Mouse (Mus musculus) limb, embryonic 13.5 days (tissue): ENCODE measurements around the gene Foxd3. TPM values are rescaled to one million over a fixed set of nuclear protein-coding genes. Genes with fewer than 3 reads are reported as not detected.

Experiments used
- ATAC-seq: fragments of 200-750 bp; cut with Nextera tagmentation; 2 replicates; pipeline ENCODE4 v1.8.0; 2017; ENCODE audit warnings: low read depth, moderate number of reproducible peaks, moderate TSS enrichment; ENCODE audit not compliant: low FRiP score
- H3K27ac ChIP-seq: fragments of 300-500 bp; sonication (generic); 2 replicates; pipeline ENCODE4 v1.5.1; 2015; ENCODE audit warnings: inconsistent platforms, mild to moderate bottlenecking, moderate library complexity
- H3K27me3 ChIP-seq: fragments of 300-500 bp; sonication (generic); 2 replicates; pipeline ENCODE4 v1.6.1; 2015; ENCODE audit warnings: mild to moderate bottlenecking, inconsistent platforms
- H3K36me3 ChIP-seq: fragments of 300-500 bp; sonication (generic); 2 replicates; pipeline ENCODE4 v1.6.1; 2015; ENCODE audit warnings: inconsistent platforms, mild to moderate bottlenecking, moderate library complexity
- H3K4me1 ChIP-seq: fragments of 300-500 bp; sonication (generic); 2 replicates; pipeline ENCODE4 v1.6.1; 2015; ENCODE audit warnings: inconsistent platforms
- H3K4me2 ChIP-seq: fragments of 300-500 bp; sonication (generic); replicated peaks from 2 replicates; pipeline ENCODE4 v1.6.1; 2015; ENCODE audit warnings: inconsistent platforms, mild to moderate bottlenecking, moderate library complexity
- H3K4me3 ChIP-seq: fragments of 300-500 bp; sonication (generic); 2 replicates; pipeline ENCODE4 v1.5.1; 2015; ENCODE audit warnings: moderate library complexity, mild to moderate bottlenecking, inconsistent platforms
- H3K9ac ChIP-seq: fragments of 300-500 bp; sonication (generic); 2 replicates; pipeline ENCODE4 v1.6.1; 2015; ENCODE audit warnings: mild to moderate bottlenecking, inconsistent platforms
- H3K9me3 ChIP-seq: fragments of 300-500 bp; sonication (generic); 2 replicates; pipeline ENCODE4 v1.6.1; 2016; ENCODE audit warnings: inconsistent platforms
- WGBS: fragments of 180-500 bp; shearing (Covaris S2); methylation state at CpG from one replicate; pipeline ENCODE4 v1.1.7; 2015; 5-methylcytosine and 5-hydroxymethylcytosine counted together
- polyA plus RNA-seq: library from polyadenylated mRNA; unstranded; fragments of >200 nt; fragmentation: Nextera tagmentation; extraction: Ambion mirVana; gene quantifications from 2 replicates; pipeline ENCODE4 v1.2.1, GENCODE M21; 2015

The Foxd3 gene
- polyA plus RNA-seq, 1 experiment from 2014 or later = 0.74 TPM

GRCm38 (mm10) chr4:99650945-99651690, 5.0 kb upstream of the Foxd3 start:
- Histone ChIP-seq H3K36me3 (no peaks in the 10 kb centered on the region), H3K4me1 (peaks cover 21% of the 10 kb centered on the region; the same call in 1 of the 2 replicates), H3K4me3 (peak overlapping the region; percentile 32), H3K27me3 (peaks cover 99% of the 10 kb centered on the region), H3K9ac (no peak overlapping the region), H3K4me2 (peak overlapping the region; percentile 55), H3K27ac (no peak overlapping the region), H3K9me3 (no peaks in the 10 kb centered on the region)
- no peak for ATAC-seq
- WGBS = 2% methylated on average over 59 of the region's 59 CpGs

- WGBS = 15% methylated on average over 10 of the region's 10 CpGs
- Histone ChIP-seq H3K4me2 (no peak overlapping the region), H3K27me3 (peaks cover 99% of the 10 kb centered on the region), H3K9ac (no peak overlapping the region), H3K27ac (no peak overlapping the region), H3K36me3 (no peaks in the 10 kb centered on the region), H3K4me1 (peaks cover 28% of the 10 kb centered on the region; the same call in 1 of the 2 replicates), H3K9me3 (no peaks in the 10 kb centered on the region), H3K4me3 (no peak overlapping the region)
- no peak for ATAC-seq
These were observed 4.2 kb upstream of the Foxd3 start for GRCm38 (mm10) chr4:99651823-99652450.

GRCm38 (mm10) chr4:99652576-99653210, 3.4 kb upstream of the Foxd3 start:
- Histone ChIP-seq H3K27ac (no peak overlapping the region), H3K9me3 (no peaks in the 10 kb centered on the region), H3K4me3 (0 out of 2 replicates have a peak overlapping the region, but pooled peaks have one; percentile 8), H3K9ac (no peak overlapping the region), H3K4me2 (no peak overlapping the region), H3K27me3 (peaks cover 100% of the 10 kb centered on the region), H3K36me3 (no peaks in the 10 kb centered on the region), H3K4me1 (peaks cover 35% of the 10 kb centered on the region)
- ATAC-seq = no peak
- 2% methylated on average over 19 of the region's 19 CpGs for WGBS

- 1% methylated on average over 25 of the region's 25 CpGs for WGBS
- H3K9ac ChIP-seq = no peak overlapping the region
- no peaks in the 10 kb centered on the region for H3K36me3 ChIP-seq
- no peaks in the 10 kb centered on the region for H3K9me3 ChIP-seq
- H3K27me3 ChIP-seq = peaks cover 100% of the 10 kb centered on the region
- H3K27ac ChIP-seq = no peak overlapping the region
- no peak for ATAC-seq
- H3K4me3 ChIP-seq = 0 out of 2 replicates have a peak overlapping the region, but pooled peaks have one; percentile 8
- H3K4me2 ChIP-seq = no peak overlapping the region
- peaks cover 37% of the 10 kb centered on the region for H3K4me1 ChIP-seq
These were observed 2.9 kb upstream of the Foxd3 start for GRCm38 (mm10) chr4:99653216-99653607.

GRCm38 (mm10) chr4:99653608-99654221, 2.4 kb upstream of the Foxd3 start:
- H3K4me2 ChIP-seq = 0 out of 2 replicates have a peak overlapping the region, but pooled peaks have one; percentile 11
- no peak overlapping the region for H3K27ac ChIP-seq
- peaks cover 97% of the 10 kb centered on the region for H3K27me3 ChIP-seq
- no peak for ATAC-seq
- H3K9me3 ChIP-seq = no peaks in the 10 kb centered on the region
- H3K4me3 ChIP-seq = peak overlapping the region; percentile 13; the same call in 1 of the 2 replicates
- H3K36me3 ChIP-seq = no peaks in the 10 kb centered on the region
- under 1% methylated on average over 36 of the region's 36 CpGs for WGBS
- H3K4me1 ChIP-seq = peaks cover 37% of the 10 kb centered on the region
- H3K9ac ChIP-seq = no peak overlapping the region

DNA sequence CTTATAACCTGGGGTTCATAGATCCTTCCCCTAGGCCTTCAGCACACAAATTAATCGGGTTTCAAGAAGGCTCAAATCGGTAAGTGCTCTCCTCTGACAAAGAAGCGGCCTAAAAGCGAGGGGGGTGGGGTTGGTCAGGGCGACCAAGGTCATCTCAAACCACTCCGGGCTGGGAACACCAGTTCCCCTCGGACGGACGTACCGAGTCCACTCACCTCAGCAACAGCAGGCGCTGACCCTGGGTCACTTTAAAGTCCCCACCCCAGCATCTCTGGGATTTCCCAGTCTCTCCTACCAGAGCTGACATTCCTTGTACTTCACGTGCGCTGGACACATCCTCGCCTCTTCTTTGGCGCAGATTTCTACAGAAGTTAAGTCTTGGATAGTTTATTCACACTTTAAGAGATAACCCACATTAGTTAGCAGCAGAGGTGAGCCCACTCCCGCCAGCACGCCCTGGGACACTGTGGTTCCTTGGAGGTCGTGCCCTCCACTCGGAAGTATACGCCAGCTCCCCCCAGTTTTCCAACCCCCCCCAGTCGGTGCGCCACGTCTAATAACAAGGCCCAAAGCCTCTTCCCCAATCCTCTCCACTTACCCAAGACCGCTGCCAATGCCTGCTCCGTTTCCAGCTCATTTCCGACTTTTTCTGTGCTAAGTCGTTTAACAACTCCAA, 1.3 kb upstream of the Foxd3 start:
- H3K4me2 ChIP-seq = no peak overlapping the region
- no peaks in the 10 kb centered on the region for H3K36me3 ChIP-seq
- peaks cover 37% of the 10 kb centered on the region for H3K4me1 ChIP-seq
- WGBS = 3% methylated on average over 27 of the region's 27 CpGs
- no peak overlapping the region for H3K4me3 ChIP-seq
- H3K27ac ChIP-seq = no peak overlapping the region
- H3K9me3 ChIP-seq = no peaks in the 10 kb centered on the region
- H3K9ac ChIP-seq = no peak overlapping the region
- ATAC-seq = no peak
- peaks cover 97% of the 10 kb centered on the region for H3K27me3 ChIP-seq

DNA sequence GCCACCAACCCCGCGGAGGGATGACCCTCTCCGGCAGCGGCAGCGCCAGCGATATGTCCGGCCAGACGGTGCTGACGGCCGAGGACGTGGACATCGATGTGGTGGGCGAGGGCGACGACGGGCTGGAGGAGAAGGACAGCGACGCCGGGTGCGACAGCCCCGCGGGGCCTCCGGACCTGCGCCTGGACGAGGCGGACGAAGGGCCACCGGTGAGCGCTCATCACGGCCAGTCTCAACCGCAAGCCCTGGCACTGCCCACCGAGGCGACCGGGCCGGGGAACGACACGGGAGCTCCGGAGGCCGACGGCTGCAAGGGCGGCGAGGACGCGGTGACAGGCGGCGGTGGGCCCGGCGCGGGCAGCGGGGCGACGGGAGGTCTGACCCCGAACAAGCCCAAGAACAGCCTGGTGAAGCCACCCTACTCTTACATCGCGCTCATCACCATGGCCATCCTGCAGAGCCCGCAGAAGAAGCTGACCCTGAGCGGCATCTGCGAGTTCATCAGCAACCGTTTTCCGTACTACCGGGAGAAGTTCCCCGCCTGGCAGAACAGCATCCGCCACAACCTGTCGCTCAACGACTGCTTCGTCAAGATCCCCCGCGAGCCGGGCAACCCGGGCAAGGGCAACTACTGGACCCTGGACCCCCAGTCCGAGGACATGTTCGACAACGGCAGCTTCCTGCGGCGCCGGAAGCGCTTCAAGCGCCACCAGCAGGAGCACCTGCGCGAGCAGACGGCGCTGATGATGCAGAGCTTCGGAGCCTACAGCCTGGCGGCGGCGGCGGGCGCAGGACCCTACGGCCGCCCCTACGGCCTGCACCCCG, 718 bp downstream of the Foxd3 start:
- H3K27me3 ChIP-seq = peaks cover 97% of the 10 kb centered on the region
- H3K36me3 ChIP-seq = no peaks in the 10 kb centered on the region
- H3K9me3 ChIP-seq = no peaks in the 10 kb centered on the region
- peak overlapping the region; percentile 41 for H3K4me3 ChIP-seq
- peak overlapping the region; percentile 58 for H3K4me2 ChIP-seq
- no peak overlapping the region for H3K9ac ChIP-seq
- peaks cover 34% of the 10 kb centered on the region for H3K4me1 ChIP-seq
- no peak for ATAC-seq
- no peak overlapping the region for H3K27ac ChIP-seq
- 1% methylated on average over 89 of the region's 92 CpGs for WGBS

GRCm38 (mm10) chr4:99657430-99657820, 1.3 kb downstream of the Foxd3 start:
- no peak for ATAC-seq
- Histone ChIP-seq H3K36me3 (no peaks in the 10 kb centered on the region), H3K4me2 (peak overlapping the region; percentile 58), H3K4me3 (peak overlapping the region; percentile 41), H3K27me3 (peaks cover 97% of the 10 kb centered on the region), H3K4me1 (peaks cover 34% of the 10 kb centered on the region), H3K27ac (no peak overlapping the region), H3K9me3 (no peaks in the 10 kb centered on the region), H3K9ac (no peak overlapping the region)
- WGBS = under 1% methylated on average over 42 of the region's 62 CpGs

GRCm38 (mm10) chr4:99657831-99658470, 1.9 kb downstream of the Foxd3 start:
- Histone ChIP-seq H3K4me2 (peak overlapping the region; percentile 58), H3K4me1 (peaks cover 38% of the 10 kb centered on the region), H3K4me3 (peak overlapping the region; percentile 41), H3K9me3 (no peaks in the 10 kb centered on the region), H3K27me3 (peaks cover 97% of the 10 kb centered on the region), H3K27ac (no peak overlapping the region), H3K36me3 (no peaks in the 10 kb centered on the region), H3K9ac (no peak overlapping the region)
- ATAC-seq = no peak
- 2% methylated on average over 38 of the region's 41 CpGs for WGBS

GRCm38 (mm10) chr4:99658881-99659280, 2.8 kb downstream of the Foxd3 start:
- 19% methylated on average over 6 of the region's 6 CpGs for WGBS
- H3K9me3 ChIP-seq = no peaks in the 10 kb centered on the region
- H3K4me1 ChIP-seq = peaks cover 35% of the 10 kb centered on the region
- H3K4me3 ChIP-seq = no peak overlapping the region
- ATAC-seq = no peak
- H3K27me3 ChIP-seq = peaks cover 97% of the 10 kb centered on the region
- no peaks in the 10 kb centered on the region for H3K36me3 ChIP-seq
- no peak overlapping the region for H3K4me2 ChIP-seq
- H3K9ac ChIP-seq = no peak overlapping the region
- no peak overlapping the region for H3K27ac ChIP-seq
